Mouse (Mus musculus) hindbrain, embryonic 16.5 days (tissue): ENCODE measurements at regions not wholly inside any gene's neighbourhood (a gene's known extent, or its start where the extent isn't known, plus 50 kb on each side); places are given as distances from the start of the nearest gene placed in this dataset.
A peak's percentile ranks its signal among the peaks of the same experiment; 100 is the strongest.

ENCODE experiments used
- ATAC-seq: fragments of 200-750 bp; cut with Nextera tagmentation; 2 replicates; pipeline ENCODE4 v1.8.0; 2017; ENCODE audit warnings: moderate TSS enrichment, moderate library complexity
- H3K27ac ChIP-seq: fragments of 300-500 bp; sonication (generic); 2 replicates; pipeline ENCODE4 v1.5.1; 2014; ENCODE audit warnings: low read depth, mild to moderate bottlenecking, control low read depth, low read length, moderate library complexity
- H3K27me3 ChIP-seq: fragments of 300-500 bp; sonication (generic); replicated peaks from 2 replicates; pipeline ENCODE4 v1.6.1; 2014; ENCODE audit warnings: low read length; ENCODE audit not compliant: control insufficient read depth, insufficient read depth
- H3K36me3 ChIP-seq: fragments of 300-500 bp; sonication (generic); 2 replicates; pipeline ENCODE4 v1.6.1; 2014; ENCODE audit warnings: mild to moderate bottlenecking, low read length, moderate library complexity, mixed read lengths; ENCODE audit not compliant: control insufficient read depth, insufficient read depth
- H3K4me1 ChIP-seq: fragments of 300-500 bp; sonication (generic); 2 replicates; pipeline ENCODE4 v1.6.1; 2014; ENCODE audit warnings: low read depth, low read length; ENCODE audit not compliant: control insufficient read depth, insufficient read depth
- H3K4me2 ChIP-seq: fragments of 300-500 bp; sonication (generic); 2 replicates; pipeline ENCODE4 v1.6.1; 2014; ENCODE audit warnings: mild to moderate bottlenecking, low read length, control low read depth, moderate library complexity
- H3K4me3 ChIP-seq: fragments of 300-500 bp; sonication (generic); 2 replicates; pipeline ENCODE4 v1.5.1; 2014; ENCODE audit warnings: mild to moderate bottlenecking, low read length, control low read depth, moderate library complexity
- H3K9ac ChIP-seq: fragments of 300-500 bp; sonication (generic); 2 replicates; pipeline ENCODE4 v1.6.1; 2014; ENCODE audit warnings: low read depth, mild to moderate bottlenecking, control low read depth, low read length, moderate library complexity
- H3K9me3 ChIP-seq: fragments of 300-500 bp; sonication (generic); 2 replicates; pipeline ENCODE4 v1.6.1; 2014; ENCODE audit warnings: mild to moderate bottlenecking, low read length, moderate library complexity; ENCODE audit not compliant: control insufficient read depth
- WGBS: fragments of 180-500 bp; shearing (Covaris S2); extraction: QIAGEN DNeasy Blood & Tissue Kit; methylation state at CpG from one replicate; pipeline ENCODE4 v1.1.7; 2014; 5-methylcytosine and 5-hydroxymethylcytosine counted together

DNA sequence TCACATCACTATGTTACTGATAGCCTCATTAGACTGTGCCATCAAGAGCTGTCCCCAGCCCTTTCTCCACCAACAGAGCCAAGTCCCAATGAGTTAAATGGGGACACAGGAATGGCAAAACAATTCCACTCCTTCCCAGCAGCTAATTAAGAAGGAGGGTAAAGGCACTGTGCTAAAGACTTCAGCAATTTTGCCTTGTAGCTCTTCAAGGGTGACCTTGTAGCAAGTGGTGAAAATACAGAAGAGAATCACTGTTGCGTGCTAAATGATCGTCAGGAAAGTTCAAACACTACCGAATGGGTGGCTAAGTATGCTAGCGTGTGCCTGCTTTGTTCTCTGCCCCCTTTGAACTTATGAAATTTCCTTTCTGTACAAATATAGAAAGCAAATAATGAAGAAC lies 519.9 kb upstream of the Apob start:
- ATAC-seq: 0 out of 2 replicates have a peak, but pooled peaks have one; percentile 20

DNA sequence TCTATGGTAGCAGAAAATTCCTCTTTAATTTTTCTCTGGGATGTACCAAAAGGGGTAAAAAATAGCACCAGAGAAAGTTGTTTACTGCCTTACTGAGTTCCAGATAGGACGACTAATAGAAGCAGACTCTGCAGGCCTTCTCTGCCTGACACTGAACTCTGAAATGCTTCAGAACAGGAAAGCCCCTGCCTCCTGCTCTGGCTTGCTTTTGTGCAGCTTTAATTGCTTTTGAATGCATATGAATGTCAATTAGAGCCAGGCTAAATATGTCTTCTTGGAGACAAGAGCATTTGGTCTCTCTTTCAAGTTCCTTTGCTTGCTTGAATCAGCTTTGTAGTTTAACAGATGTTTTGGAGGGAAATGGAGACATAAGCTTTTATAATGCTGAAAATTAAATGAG lies 512.5 kb upstream of the Apob start:
- Histone ChIP-seq H3K9ac (no peak overlapping the region), H3K4me3 (no peak overlapping the region), H3K27ac (no peak overlapping the region), H3K36me3 (no peaks in the 10 kb centered on the region), H3K4me2 (no peak overlapping the region), H3K4me1 (no peaks in the 10 kb centered on the region), H3K9me3 (no peaks in the 10 kb centered on the region), H3K27me3 (no peaks in the 10 kb centered on the region)
- 10% methylated on average over 1 of the region's 1 CpGs for WGBS
- no peak for ATAC-seq

More for the DNA sequence above, 519.9 kb upstream of the Apob start:
- no peak overlapping the region for H3K27ac ChIP-seq
- H3K4me2 ChIP-seq: no peak overlapping the region
- H3K9me3 ChIP-seq: no peaks in the 10 kb centered on the region
- H3K4me1 ChIP-seq: no peaks in the 10 kb centered on the region
- WGBS: 72% methylated on average over 4 of the region's 4 CpGs
- H3K27me3 ChIP-seq: no peaks in the 10 kb centered on the region
- no peak overlapping the region for H3K9ac ChIP-seq
- no peak overlapping the region for H3K4me3 ChIP-seq
- H3K36me3 ChIP-seq: no peaks in the 10 kb centered on the region

DNA sequence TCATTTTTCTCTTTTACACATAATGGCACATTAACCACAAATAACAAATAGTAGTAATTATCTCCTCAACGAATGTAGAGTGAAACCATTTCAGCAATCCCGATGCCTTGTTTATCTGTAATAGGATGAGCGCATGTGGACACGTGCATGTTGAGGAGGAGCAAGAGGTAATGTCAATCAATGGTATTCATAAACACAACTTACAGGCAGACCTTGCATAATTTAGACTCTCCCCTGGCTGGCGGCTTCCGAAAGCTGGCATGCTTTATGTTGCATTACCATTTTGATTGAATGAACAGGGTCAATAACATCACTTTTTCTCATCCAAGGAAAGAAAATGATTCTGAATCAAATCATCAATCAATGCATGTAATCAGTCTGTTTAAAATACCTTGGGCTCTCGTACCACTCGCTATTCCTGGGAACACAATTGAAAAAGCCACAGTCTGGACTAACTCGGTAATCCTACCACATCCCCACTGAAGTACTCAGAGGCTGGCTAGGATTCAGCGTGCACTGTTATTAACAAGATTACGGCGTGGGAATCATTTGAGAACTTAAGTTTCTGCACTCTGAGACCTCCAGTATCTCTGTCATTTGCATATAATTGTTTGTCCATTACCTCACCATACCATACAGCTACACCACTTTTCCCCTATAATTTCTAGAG lies 464.7 kb upstream of the Apob start:
- no peaks in the 10 kb centered on the region for H3K36me3 ChIP-seq
- H3K9ac ChIP-seq: no peak overlapping the region
- WGBS: 72% methylated on average over 12 of the region's 12 CpGs
- no peak overlapping the region for H3K27ac ChIP-seq
- H3K27me3 ChIP-seq: no peaks in the 10 kb centered on the region
- no peaks in the 10 kb centered on the region for H3K4me1 ChIP-seq
- no peak for ATAC-seq
- no peaks in the 10 kb centered on the region for H3K9me3 ChIP-seq
- H3K4me3 ChIP-seq: no peak overlapping the region
- no peak overlapping the region for H3K4me2 ChIP-seq

DNA sequence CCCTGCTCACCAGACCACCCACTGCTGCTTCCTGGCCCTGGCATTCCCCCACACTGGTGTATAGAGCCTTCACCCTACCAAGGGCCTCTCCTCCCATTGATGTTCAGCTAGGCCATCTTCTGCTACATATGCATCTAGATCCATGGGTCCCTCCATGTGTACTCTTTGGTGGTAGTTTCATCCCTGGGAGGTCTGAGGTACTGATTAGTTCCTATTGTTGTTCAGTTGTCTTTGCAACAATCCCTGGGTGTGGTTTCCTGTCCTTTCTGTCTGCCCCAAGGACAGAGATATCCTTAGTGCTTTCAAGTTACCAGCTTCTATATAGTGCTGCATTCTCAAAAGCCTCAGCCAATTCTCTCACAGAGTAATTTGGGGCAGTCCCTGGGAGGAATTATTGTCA lies 440.1 kb upstream of the Apob start:
- Histone ChIP-seq H3K36me3 (no peaks in the 10 kb centered on the region), H3K27me3 (no peaks in the 10 kb centered on the region), H3K4me3 (no peak overlapping the region), H3K9me3 (no peaks in the 10 kb centered on the region), H3K9ac (no peak overlapping the region), H3K4me1 (no peaks in the 10 kb centered on the region), H3K4me2 (no peak overlapping the region), H3K27ac (no peak overlapping the region)
- no peak for ATAC-seq

DNA sequence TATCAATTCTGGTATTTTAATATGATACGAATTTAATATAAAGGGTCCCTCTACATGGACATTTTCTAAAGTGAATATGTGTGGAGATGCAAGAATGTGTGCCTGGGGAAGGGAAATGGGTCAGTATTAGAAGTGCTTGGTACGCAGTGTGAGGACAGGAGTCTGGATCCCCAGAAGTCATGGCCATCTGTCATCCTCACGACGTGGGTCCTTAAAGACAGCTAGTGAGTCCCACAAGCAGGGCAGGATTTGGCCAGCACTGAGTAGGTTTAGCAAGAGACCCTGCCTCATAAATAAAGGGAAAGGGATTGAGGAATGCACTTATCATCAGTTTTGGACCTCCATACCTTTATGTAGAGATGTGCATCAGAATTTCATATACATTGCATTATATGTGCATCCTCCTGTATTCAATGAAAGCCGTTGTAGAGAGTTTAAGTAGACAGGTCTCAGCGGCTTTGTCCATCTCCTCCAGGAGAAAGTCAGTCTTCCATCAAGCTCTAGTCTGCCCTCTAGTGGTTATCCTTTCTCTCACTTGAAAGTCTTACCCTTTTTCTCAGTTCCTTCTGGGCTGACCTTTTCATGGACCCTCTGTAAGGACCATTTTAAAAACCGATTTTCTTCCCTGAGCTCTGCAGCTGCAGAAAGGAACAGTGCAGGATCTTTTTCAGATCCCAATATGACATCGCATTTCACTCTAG lies 434.0 kb upstream of the Apob start:
- Histone ChIP-seq H3K36me3 (no peaks in the 10 kb centered on the region), H3K9me3 (no peaks in the 10 kb centered on the region), H3K4me1 (no peaks in the 10 kb centered on the region), H3K27me3 (no peaks in the 10 kb centered on the region), H3K4me2 (no peak overlapping the region), H3K27ac (no peak overlapping the region), H3K4me3 (no peak overlapping the region), H3K9ac (no peak overlapping the region)
- 51% methylated on average over 8 of the region's 8 CpGs for WGBS
- no peak for ATAC-seq

DNA sequence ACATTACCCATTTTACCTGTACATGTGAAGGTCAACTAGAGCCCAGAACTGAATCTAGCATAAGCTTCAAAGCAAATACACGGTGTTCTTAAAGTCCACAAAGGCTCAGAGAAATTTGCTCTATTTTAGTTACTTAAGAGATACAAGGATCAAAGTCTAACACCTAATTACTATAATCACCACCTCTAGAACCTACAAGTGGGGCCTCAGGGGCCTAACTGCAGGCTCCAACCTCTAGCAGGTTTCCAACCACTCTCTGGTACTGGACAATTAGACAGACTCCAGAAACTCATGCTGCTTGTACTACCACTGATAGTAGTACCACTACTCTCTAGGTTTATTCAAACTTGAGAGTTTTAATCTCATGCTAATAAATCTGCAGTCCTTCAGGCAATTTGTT lies 428.7 kb upstream of the Apob start:
- H3K36me3 ChIP-seq: no peaks in the 10 kb centered on the region
- H3K27me3 ChIP-seq: no peaks in the 10 kb centered on the region
- H3K4me1 ChIP-seq: no peaks in the 10 kb centered on the region
- no peak overlapping the region for H3K4me3 ChIP-seq
- no peak overlapping the region for H3K4me2 ChIP-seq
- WGBS: 86% methylated on average over 1 of the region's 1 CpGs
- ATAC-seq: no peak
- no peak overlapping the region for H3K27ac ChIP-seq
- H3K9me3 ChIP-seq: no peaks in the 10 kb centered on the region
- H3K9ac ChIP-seq: no peak overlapping the region

DNA sequence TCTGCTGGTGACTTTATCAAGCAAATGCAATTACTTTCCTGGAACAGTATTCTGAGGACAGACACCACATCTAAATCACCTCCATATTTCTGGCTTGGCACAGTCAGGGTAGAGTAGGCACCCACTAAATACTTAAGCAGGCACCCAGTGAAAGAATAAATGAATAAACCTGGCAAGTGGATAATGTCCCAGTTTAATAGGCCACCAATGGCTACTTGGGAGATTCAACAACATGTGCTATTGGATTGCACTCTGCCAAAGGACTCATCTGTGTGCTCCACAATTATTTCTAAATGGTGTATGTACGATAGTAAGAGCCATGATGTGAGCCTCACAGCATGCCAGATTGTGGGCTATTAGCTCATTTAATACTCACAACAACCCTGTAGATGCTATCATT lies 417.2 kb upstream of the Apob start:
- Histone ChIP-seq H3K27ac (no peak overlapping the region), H3K9me3 (no peaks in the 10 kb centered on the region), H3K4me1 (no peaks in the 10 kb centered on the region), H3K9ac (no peak overlapping the region), H3K4me3 (no peak overlapping the region), H3K4me2 (no peak overlapping the region), H3K36me3 (no peaks in the 10 kb centered on the region), H3K27me3 (no peaks in the 10 kb centered on the region)
- 82% methylated on average over 1 of the region's 1 CpGs for WGBS
- no peak for ATAC-seq

DNA sequence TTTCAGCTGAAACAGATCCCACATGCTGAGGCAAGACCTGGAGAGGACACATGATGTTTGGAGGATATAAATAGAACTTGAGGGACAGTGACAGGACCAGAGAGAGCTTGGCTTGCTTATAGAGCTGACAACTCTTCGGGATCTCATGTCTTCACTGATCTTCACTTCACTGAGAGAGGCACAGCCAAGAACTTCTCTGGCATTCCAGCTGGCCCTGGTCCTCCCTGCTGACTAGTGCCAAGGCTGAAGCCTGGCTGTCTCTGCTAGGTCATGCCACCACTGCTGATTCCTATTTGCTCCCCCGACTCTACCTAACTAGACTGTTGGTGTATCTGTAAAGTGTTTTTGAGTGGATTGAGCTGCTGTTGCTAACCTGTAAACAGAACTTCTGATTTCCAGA lies 401.4 kb upstream of the Apob start:
- Histone ChIP-seq H3K9ac (no peak overlapping the region), H3K9me3 (no peaks in the 10 kb centered on the region), H3K27ac (no peak overlapping the region), H3K36me3 (no peaks in the 10 kb centered on the region), H3K4me1 (no peaks in the 10 kb centered on the region), H3K4me3 (no peak overlapping the region), H3K4me2 (no peak overlapping the region), H3K27me3 (no peaks in the 10 kb centered on the region)
- WGBS: 86% methylated on average over 2 of the region's 2 CpGs
- no peak for ATAC-seq

DNA sequence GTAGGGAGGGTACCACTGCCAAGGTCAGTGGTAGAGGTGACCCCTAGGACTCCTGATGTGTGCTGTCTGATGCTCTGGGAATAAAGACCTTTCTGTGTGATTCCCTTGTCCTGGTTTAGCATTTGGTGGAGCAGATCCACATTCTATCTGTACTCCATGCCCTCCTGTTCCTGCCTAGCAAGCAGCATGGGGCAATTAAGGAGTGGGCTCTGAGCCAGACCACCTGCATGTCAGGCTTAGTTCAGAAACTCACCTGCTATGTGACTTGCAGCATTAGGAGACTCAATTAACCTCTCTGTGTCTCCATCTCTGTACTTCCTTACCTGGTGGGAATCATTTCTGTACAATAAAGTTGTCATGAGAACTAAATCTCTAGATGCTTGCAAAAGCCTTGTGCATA lies 389.9 kb upstream of the Apob start:
- Histone ChIP-seq H3K4me2 (no peak overlapping the region), H3K9me3 (no peaks in the 10 kb centered on the region), H3K9ac (no peak overlapping the region), H3K36me3 (no peaks in the 10 kb centered on the region), H3K4me1 (no peaks in the 10 kb centered on the region), H3K27ac (no peak overlapping the region), H3K4me3 (no peak overlapping the region), H3K27me3 (no peaks in the 10 kb centered on the region)
- ATAC-seq: no peak
